Mouse (Mus musculus): ENCODE measurements around the gene Mthfd1l. TPM values are rescaled to one million over a fixed set of nuclear protein-coding genes. Genes with fewer than 3 reads are reported as not detected.

Gene Mthfd1l
- total and polyA plus RNA-seq, 3 experiments: 84.0 to 94.8 (median 90.3) TPM

DNA sequence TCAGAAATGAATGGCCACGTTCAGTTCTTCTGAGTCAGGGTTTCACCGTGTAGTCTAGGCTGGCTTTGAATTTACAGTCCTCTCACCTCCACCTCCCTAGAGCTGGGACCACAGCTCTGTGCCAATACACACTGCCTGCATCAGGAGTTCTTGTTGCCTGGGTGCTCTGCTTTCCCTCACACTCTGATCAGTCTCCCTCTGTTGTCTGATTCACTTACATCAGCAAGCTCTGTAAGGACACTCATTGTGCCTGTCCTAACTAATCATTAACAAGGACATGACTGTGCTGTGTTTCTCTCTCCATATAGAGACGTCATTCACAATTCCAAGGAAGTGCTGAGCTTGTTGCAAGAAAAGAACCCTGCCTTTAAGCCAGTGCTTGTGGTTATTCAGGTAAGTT is 5.4 kb downstream of the Mthfd1l start:
- Histone ChIP-seq H3K4me1 (ENCODE audit: control insufficient read depth in 1 of 2, insufficient read depth in 2 of 2) (peaks cover 7 to 29% of the 10 kb centered on the region in 2 experiments; a peak in 3 of 4 replicates), H3K36me3 (replicated peaks in 1 of 2; ENCODE audit: control insufficient read depth in 1 of 2, insufficient read depth in 1 of 2, low read length in 1 of 2) (peaks cover 50 to 84% of the 10 kb centered on the region in 2 experiments)

GRCm38 (mm10) chr10:3978792-3979488 is 6.0 kb downstream of the Mthfd1l start:
- Histone ChIP-seq H3K36me3 (replicated peaks in 1 of 2; ENCODE audit: control insufficient read depth in 1 of 2, insufficient read depth in 1 of 2, low read length in 1 of 2) (peaks cover 54 to 90% of the 10 kb centered on the region in 2 experiments), H3K27ac (ENCODE audit: insufficient read depth, low read depth) (no peak overlapping the region), H3K9me3 (replicated peaks; ENCODE audit: low read length) (peaks cover 10% of the 10 kb centered on the region), H3K27me3 (replicated peaks) (no peaks in the 10 kb centered on the region), H3K4me3 (replicated peaks in 1 of 3; ENCODE audit: low read depth in 2 of 3, low read length in 2 of 3, poor library complexity in 1 of 3) (no peak overlapping the region), H3K79me2 (replicated peaks; ENCODE audit: control insufficient read depth, extremely low read depth, insufficient read depth, poor library complexity, severe bottlenecking) (peaks cover 33% of the 10 kb centered on the region), H3K9ac (ENCODE audit: insufficient read depth, low read depth) (no peak overlapping the region), H3K4me2 (ENCODE audit: insufficient read depth, low read depth, poor library complexity, severe bottlenecking) (no peak overlapping the region), H3K4me1 (ENCODE audit: control insufficient read depth in 1 of 2, insufficient read depth in 2 of 2) (peaks cover 7 to 29% of the 10 kb centered on the region in 2 experiments; a peak in 3 of 4 replicates)
- TF ChIP-seq TCF12 (IDR thresholded peaks at IDR 0.05; ENCODE audit: low read depth, low read length) (no peak), IRF4 (IDR thresholded peaks at IDR 0.05; ENCODE audit: low read depth, low read length) (no peak), NRF1 (IDR thresholded peaks at IDR 0.05; ENCODE audit: low read depth, low read length) (no peak), MYC (IDR thresholded peaks at IDR 0.05; ENCODE audit: low read depth, low read length) (no peak), ZMIZ1 (IDR thresholded peaks at IDR 0.05; ENCODE audit: low read depth, low read length) (no peak), SIN3A (IDR thresholded peaks at IDR 0.05; ENCODE audit: low read length) (no peak), JUND (conservative IDR thresholded peaks at IDR 0.05; ENCODE audit: low read depth, low read length) (no peak), TBP (conservative IDR thresholded peaks at IDR 0.05; ENCODE audit: low read depth, low read length) (no peak), ETS1 (conservative IDR thresholded peaks at IDR 0.05; ENCODE audit: low read depth, low read length) (no peak)
- no peak for DNase-seq (ENCODE audit: extremely low read depth)
- dilution Hi-C loops (cut with MboI; ENCODE audit: extremely low pct_ligation_motif_present, extremely low pct_unique_long_range_greater_than_20kb, low sequenced_read_pairs) (no loop called here), in situ Hi-C loops (cut with MboI; ENCODE audit: low pct_ligation_motif_present, low pct_unique_long_range_greater_than_20kb, low sequenced_read_pairs) (no loop called here)

More for the DNA sequence above, 5.4 kb downstream of the Mthfd1l start:
- in situ Hi-C loops (cut with MboI; ENCODE audit: low pct_ligation_motif_present, low pct_unique_long_range_greater_than_20kb, low sequenced_read_pairs) (no loop called here), dilution Hi-C loops (cut with MboI; ENCODE audit: extremely low pct_ligation_motif_present, extremely low pct_unique_long_range_greater_than_20kb, low sequenced_read_pairs) (no loop called here)
- Histone ChIP-seq H3K4me2 (ENCODE audit: insufficient read depth, low read depth, poor library complexity, severe bottlenecking) (no peak overlapping the region), H3K9ac (ENCODE audit: insufficient read depth, low read depth) (no peak overlapping the region), H3K27me3 (replicated peaks) (no peaks in the 10 kb centered on the region), H3K9me3 (replicated peaks; ENCODE audit: low read length) (peaks cover 10% of the 10 kb centered on the region), H3K27ac (ENCODE audit: insufficient read depth, low read depth) (no peak overlapping the region), H3K4me3 (replicated peaks in 1 of 3; ENCODE audit: low read depth in 2 of 3, low read length in 2 of 3, poor library complexity in 1 of 3) (no peak overlapping the region), H3K79me2 (replicated peaks; ENCODE audit: control insufficient read depth, extremely low read depth, insufficient read depth, poor library complexity, severe bottlenecking) (peaks cover 33% of the 10 kb centered on the region)
- no peak for DNase-seq (ENCODE audit: extremely low read depth)
- TF ChIP-seq USF1 (IDR thresholded peaks at IDR 0.05; ENCODE audit: low read depth, low read length) (no peak), MAX (IDR thresholded peaks at IDR 0.05; ENCODE audit: low read length) (no peak), NRF1 (IDR thresholded peaks at IDR 0.05; ENCODE audit: low read depth, low read length) (no peak), MYC (IDR thresholded peaks at IDR 0.05; ENCODE audit: low read depth, low read length) (no peak), ZC3H11A (IDR thresholded peaks at IDR 0.05; ENCODE audit: low read depth, low read length) (no peak), UBTF (IDR thresholded peaks at IDR 0.05; ENCODE audit: low read depth, low read length) (no peak), ZMIZ1 (IDR thresholded peaks at IDR 0.05; ENCODE audit: low read depth, low read length) (no peak), MAFK (IDR thresholded peaks at IDR 0.05; ENCODE audit: insufficient replicate concordance, low read length) (no peak), CHD1 (IDR thresholded peaks at IDR 0.05; ENCODE audit: low read depth, low read length) (no peak), GABPA (IDR thresholded peaks at IDR 0.05; ENCODE audit: insufficient replicate concordance, low read depth, low read length) (no peak)
